Mouse (Mus musculus): Measurements from ENCODE around the gene Eya4. TPM values are rescaled to one million over a fixed set of nuclear protein-coding genes. Genes with fewer than 3 reads are reported as not detected.

Eya4 gene
- polyA plus RNA-seq, 1 experiment from 2014 or later, result 0.60 TPM

DNA sequence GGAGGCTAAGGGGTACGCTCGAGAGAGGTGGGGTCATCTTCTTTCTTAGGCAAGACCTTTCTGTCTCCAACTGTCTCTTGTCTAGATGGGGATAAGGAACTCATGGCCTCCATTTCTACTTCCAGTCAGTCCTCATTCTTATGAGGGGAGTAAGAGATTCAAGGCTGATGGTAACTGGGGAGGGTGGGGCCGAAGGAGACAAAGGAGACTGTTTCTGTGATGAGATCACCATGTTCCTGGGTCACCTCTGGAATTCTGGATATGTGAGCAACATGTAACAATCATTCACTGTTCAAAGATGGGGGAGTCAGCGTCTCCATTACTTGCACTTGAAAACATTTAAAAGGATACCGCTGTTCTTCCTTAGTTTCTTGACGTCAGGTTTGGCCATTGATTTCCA lies 165.2 kb downstream of the Eya4 start:
- Histone ChIP-seq H3K27me3 (no peaks in the 10 kb centered on the region), H3K36me3 (no peaks in the 10 kb centered on the region), H3K4me1 (replicated peaks) (no peaks in the 10 kb centered on the region), H3K9me3 (replicated peaks) (no peaks in the 10 kb centered on the region), H3K4me3 (no peak overlapping the region), H3K27ac (no peak overlapping the region), H3K4me2 (no peak overlapping the region), H3K9ac (no peak overlapping the region)
- 76% methylated on average over 6 of the region's 6 CpGs for WGBS
- no peak for ATAC-seq (replicated peaks; ENCODE audit: insufficient number of reproducible peaks, insufficient read depth, low FRiP score, low read depth)

GRCm38 (mm10) chr10:23181572-23182493 lies 168.8 kb downstream of the Eya4 start:
- no peaks in the 10 kb centered on the region for H3K9me3 ChIP-seq (replicated peaks)
- H3K36me3 ChIP-seq, result no peaks in the 10 kb centered on the region
- no peak overlapping the region for H3K27ac ChIP-seq
- no peak for ATAC-seq (replicated peaks; ENCODE audit: insufficient number of reproducible peaks, insufficient read depth, low FRiP score, low read depth)
- H3K9ac ChIP-seq, result no peak overlapping the region
- no peak overlapping the region for H3K4me2 ChIP-seq
- WGBS, result 73% methylated on average over 11 of the region's 11 CpGs
- H3K4me1 ChIP-seq (replicated peaks), result no peaks in the 10 kb centered on the region
- no peaks in the 10 kb centered on the region for H3K27me3 ChIP-seq
- no peak overlapping the region for H3K4me3 ChIP-seq

- 70% methylated on average over 6 of the region's 6 CpGs for WGBS
- Histone ChIP-seq H3K4me3 (no peak overlapping the region), H3K4me1 (replicated peaks) (no peaks in the 10 kb centered on the region; the same call in 1 of the 2 replicates), H3K9me3 (replicated peaks) (no peaks in the 10 kb centered on the region), H3K4me2 (no peak overlapping the region), H3K27me3 (no peaks in the 10 kb centered on the region), H3K27ac (no peak overlapping the region), H3K36me3 (no peaks in the 10 kb centered on the region), H3K9ac (no peak overlapping the region)
- no peak for ATAC-seq (replicated peaks; ENCODE audit: insufficient number of reproducible peaks, insufficient read depth, low FRiP score, low read depth)
Observed at GRCm38 (mm10) chr10:23179285-23179684, 171.3 kb downstream of the Eya4 start.

DNA sequence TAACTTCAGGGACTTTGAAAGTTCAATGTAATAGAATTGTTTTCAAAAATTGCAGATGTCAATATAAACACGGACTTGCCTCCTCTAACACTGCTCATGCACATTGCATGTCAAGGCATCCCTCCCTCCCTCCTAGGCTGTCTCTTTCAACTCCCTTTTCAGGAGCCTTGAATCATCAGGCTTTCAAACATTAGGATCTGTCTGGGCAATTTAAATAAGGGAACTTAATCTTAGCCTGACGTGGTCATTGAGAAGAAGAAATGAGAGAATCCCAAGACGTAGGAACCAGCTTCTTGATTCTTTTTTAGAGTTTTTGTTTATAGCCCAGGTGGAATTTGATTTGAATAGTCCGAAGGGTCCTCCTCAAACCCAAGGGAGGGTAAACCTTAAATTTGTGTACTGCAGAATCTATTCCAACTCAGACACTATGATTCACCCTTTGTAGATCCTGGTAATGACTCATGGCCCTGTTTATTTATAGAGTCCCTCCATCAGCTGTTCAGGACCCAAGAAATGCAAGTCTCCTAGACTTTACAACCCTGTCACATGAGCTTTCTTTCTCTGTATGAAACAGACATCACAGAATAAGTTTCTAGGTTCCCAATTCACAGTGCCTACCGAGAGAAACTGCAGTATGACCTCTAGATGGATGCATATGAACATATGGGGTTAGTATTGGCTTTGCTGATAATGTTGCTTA lies 173.1 kb downstream of the Eya4 start:
- peak overlapping the region; percentile 12; the same call in 1 of the 2 replicates for H3K27ac ChIP-seq
- no peaks in the 10 kb centered on the region; the same call in 1 of the 2 replicates for H3K4me1 ChIP-seq (replicated peaks)

GRCm38 (mm10) chr10:23176666-23177346 lies 173.8 kb downstream of the Eya4 start:
- H3K27me3 ChIP-seq, result no peaks in the 10 kb centered on the region
- 42% methylated on average over 8 of the region's 8 CpGs for WGBS
- no peak overlapping the region for H3K4me2 ChIP-seq
- H3K4me3 ChIP-seq, result no peak overlapping the region
- no peak for ATAC-seq (replicated peaks; ENCODE audit: insufficient number of reproducible peaks, insufficient read depth, low FRiP score, low read depth)
- H3K36me3 ChIP-seq, result no peaks in the 10 kb centered on the region
- H3K9me3 ChIP-seq (replicated peaks), result no peaks in the 10 kb centered on the region
- H3K9ac ChIP-seq, result no peak overlapping the region
- no peaks in the 10 kb centered on the region; the same call in 1 of the 2 replicates for H3K4me1 ChIP-seq (replicated peaks)
- peak overlapping the region; percentile 12; the same call in 1 of the 2 replicates for H3K27ac ChIP-seq

More for the DNA sequence above, 173.1 kb downstream of the Eya4 start:
- Histone ChIP-seq H3K36me3 (no peaks in the 10 kb centered on the region), H3K4me2 (no peak overlapping the region), H3K9ac (no peak overlapping the region), H3K9me3 (replicated peaks) (no peaks in the 10 kb centered on the region), H3K4me3 (no peak overlapping the region), H3K27me3 (no peaks in the 10 kb centered on the region)
- 68% methylated on average over 5 of the region's 5 CpGs for WGBS
- ATAC-seq (replicated peaks; ENCODE audit: insufficient number of reproducible peaks, insufficient read depth, low FRiP score, low read depth), result no peak

DNA sequence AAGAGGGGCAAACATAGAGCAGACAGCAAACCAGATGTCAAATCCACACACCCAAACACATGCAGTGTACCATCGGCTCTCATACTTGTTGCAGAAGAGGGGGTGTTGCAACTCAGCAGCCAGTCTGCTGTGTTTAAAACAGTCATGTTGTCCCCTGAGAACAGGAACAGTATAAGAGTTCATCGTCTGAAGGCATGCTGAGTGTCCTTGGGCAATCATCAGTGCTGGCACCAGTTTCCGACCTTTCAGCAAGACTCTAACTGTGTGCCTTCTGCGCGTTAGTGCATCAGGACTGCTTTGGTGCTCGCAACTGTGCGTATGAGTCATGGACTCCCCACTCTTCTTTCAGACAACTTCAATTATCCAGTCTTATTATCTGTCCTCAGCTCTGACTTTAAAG lies 179.0 kb downstream of the Eya4 start:
- WGBS, result 78% methylated on average over 7 of the region's 7 CpGs
- Histone ChIP-seq H3K4me2 (no peak overlapping the region), H3K4me3 (no peak overlapping the region), H3K27me3 (no peaks in the 10 kb centered on the region), H3K9me3 (replicated peaks) (no peaks in the 10 kb centered on the region), H3K4me1 (replicated peaks) (no peaks in the 10 kb centered on the region; the same call in 1 of the 2 replicates), H3K9ac (no peak overlapping the region), H3K27ac (no peak overlapping the region), H3K36me3 (no peaks in the 10 kb centered on the region)
- no peak for ATAC-seq (replicated peaks; ENCODE audit: insufficient number of reproducible peaks, insufficient read depth, low FRiP score, low read depth)

GRCm38 (mm10) chr10:23165089-23165642 lies 185.4 kb downstream of the Eya4 start:
- H3K27me3 ChIP-seq, result no peaks in the 10 kb centered on the region
- H3K4me2 ChIP-seq, result no peak overlapping the region
- no peak for ATAC-seq (replicated peaks; ENCODE audit: insufficient number of reproducible peaks, insufficient read depth, low FRiP score, low read depth)
- H3K9me3 ChIP-seq (replicated peaks), result no peaks in the 10 kb centered on the region
- H3K36me3 ChIP-seq, result no peaks in the 10 kb centered on the region
- 67% methylated on average over 7 of the region's 7 CpGs for WGBS
- no peak overlapping the region for H3K27ac ChIP-seq
- H3K4me3 ChIP-seq, result no peak overlapping the region
- H3K4me1 ChIP-seq (replicated peaks), result no peaks in the 10 kb centered on the region
- H3K9ac ChIP-seq, result no peak overlapping the region

- Histone ChIP-seq H3K9ac (no peak overlapping the region), H3K4me2 (no peak overlapping the region), H3K4me1 (replicated peaks) (peaks cover 3% of the 10 kb centered on the region), H3K9me3 (replicated peaks) (no peaks in the 10 kb centered on the region), H3K36me3 (no peaks in the 10 kb centered on the region), H3K27ac (no peak overlapping the region), H3K27me3 (no peaks in the 10 kb centered on the region), H3K4me3 (no peak overlapping the region)
- ATAC-seq (replicated peaks; ENCODE audit: insufficient number of reproducible peaks, insufficient read depth, low FRiP score, low read depth), result no peak
- WGBS, result 66% methylated on average over 10 of the region's 10 CpGs
Observed at GRCm38 (mm10) chr10:23159844-23160243, 190.7 kb downstream of the Eya4 start.

DNA sequence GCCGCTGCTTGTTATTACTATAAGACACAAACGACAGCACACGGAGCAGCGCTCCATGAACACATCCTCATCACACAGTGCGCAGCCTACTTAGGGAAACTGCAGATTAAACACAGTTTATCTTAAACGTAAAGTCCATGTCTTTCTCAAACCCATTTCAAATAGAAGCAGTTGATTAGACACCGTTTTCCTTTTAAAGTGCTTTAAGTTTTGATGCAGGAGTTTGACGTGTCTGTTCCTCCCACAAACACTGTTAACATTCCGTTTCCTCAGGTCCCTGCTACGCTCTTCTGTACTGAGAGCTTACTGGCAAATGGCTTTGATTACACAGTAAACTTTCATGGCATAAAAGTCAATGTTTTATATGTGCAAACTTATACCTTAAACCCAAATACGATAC lies 191.4 kb downstream of the Eya4 start:
- no peak for ATAC-seq (replicated peaks; ENCODE audit: insufficient number of reproducible peaks, insufficient read depth, low FRiP score, low read depth)
- H3K4me2 ChIP-seq, result no peak overlapping the region
- H3K9ac ChIP-seq, result no peak overlapping the region
- no peaks in the 10 kb centered on the region for H3K36me3 ChIP-seq
- peaks cover 3% of the 10 kb centered on the region for H3K4me1 ChIP-seq (replicated peaks)
- H3K27ac ChIP-seq, result no peak overlapping the region
- H3K9me3 ChIP-seq (replicated peaks), result no peaks in the 10 kb centered on the region
- no peak overlapping the region for H3K4me3 ChIP-seq
- WGBS, result 68% methylated on average over 11 of the region's 11 CpGs
- no peaks in the 10 kb centered on the region for H3K27me3 ChIP-seq

DNA sequence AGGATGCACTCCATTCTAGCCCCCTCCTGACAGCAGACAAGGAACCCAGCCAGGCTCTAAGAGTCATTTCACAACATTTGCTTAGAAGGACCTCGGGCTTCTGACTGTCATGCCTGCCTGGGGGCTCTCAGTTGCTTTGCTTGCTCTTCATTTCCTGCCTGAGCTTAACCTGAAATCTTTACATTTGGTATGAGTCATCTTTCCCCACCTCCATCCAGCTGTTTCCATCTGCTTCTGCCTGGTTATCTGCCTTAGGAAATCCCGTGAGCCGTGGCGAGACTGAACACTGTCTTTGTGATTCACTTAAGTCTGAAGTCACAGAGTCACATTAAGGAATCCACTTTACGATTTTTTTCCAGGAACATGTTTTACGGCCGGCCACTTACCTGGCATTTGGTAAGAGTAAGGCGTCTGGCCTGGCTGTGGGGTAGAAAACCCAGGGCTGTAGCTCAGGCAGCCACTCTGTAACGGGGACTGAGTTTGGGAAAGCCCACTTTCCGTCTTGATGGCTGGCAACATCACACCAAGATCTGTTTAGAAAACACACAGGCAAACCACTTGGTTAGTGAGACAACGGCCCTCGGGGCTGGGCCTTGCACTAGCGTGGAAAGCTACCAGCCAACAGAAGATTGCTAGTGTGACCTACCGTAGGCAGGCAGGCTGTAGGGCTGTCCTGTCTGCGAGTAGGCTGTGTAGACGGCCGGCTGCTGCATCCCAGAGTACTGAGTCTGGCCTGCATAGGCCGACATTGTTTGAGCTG lies 193.5 kb downstream of the Eya4 start:
- H3K27ac ChIP-seq, result peak overlapping the region; percentile 40; the same call in 1 of the 2 replicates
- H3K4me2 ChIP-seq, result no peak overlapping the region
- H3K9me3 ChIP-seq (replicated peaks), result no peaks in the 10 kb centered on the region
- H3K27me3 ChIP-seq, result no peaks in the 10 kb centered on the region
- no peak overlapping the region for H3K4me3 ChIP-seq
- H3K9ac ChIP-seq, result no peak overlapping the region
- H3K36me3 ChIP-seq, result no peaks in the 10 kb centered on the region
- 49% methylated on average over 18 of the region's 18 CpGs for WGBS
- no peak; the same call in 1 of the 2 replicates for ATAC-seq (replicated peaks; ENCODE audit: insufficient number of reproducible peaks, insufficient read depth, low FRiP score, low read depth)
- peaks cover 3% of the 10 kb centered on the region for H3K4me1 ChIP-seq (replicated peaks)

All from heart, embryonic 15.5 days (tissue).